Mouse (Mus musculus): ENCODE results near the gene Gm8104. TPM values are rescaled to one million over a fixed set of nuclear protein-coding genes. Genes with fewer than 3 reads are reported as not detected.

Gene Gm8104
- total and polyA plus RNA-seq, 2 experiments: not detected

Other genes with a start within 250 kb of the Gm8104 start
- not detected in 2 replicates for gene Gm21977, start 247.1 kb upstream of the Gm8104 start, total RNA-seq (2014; rRNA removed)
- not detected in 2 replicates for gene Gm21977, start 247.1 kb upstream of the Gm8104 start, polyA plus RNA-seq (2012; rRNA removed)
- not detected in 2 replicates for gene Gm8082, start 107.0 kb upstream of the Gm8104 start, total RNA-seq (2014; rRNA removed)
- not detected in 2 replicates for gene Gm8082, start 107.0 kb upstream of the Gm8104 start, polyA plus RNA-seq (2012; rRNA removed)
- gene Gm10376, start 85.0 kb upstream of the Gm8104 start, total RNA-seq (2014; rRNA removed): not detected in 2 replicates
- not detected in 2 replicates for gene Gm10376, start 85.0 kb upstream of the Gm8104 start, polyA plus RNA-seq (2012; rRNA removed)
- not detected in 2 replicates for gene Gm8094, start 24.0 kb upstream of the Gm8104 start, total RNA-seq (2014; rRNA removed)
- not detected in 2 replicates for gene Gm8094, start 24.0 kb upstream of the Gm8104 start, polyA plus RNA-seq (2012; rRNA removed)
- gene Gm7233, start 79.3 kb downstream of the Gm8104 start, total RNA-seq (2014; rRNA removed): not detected in 2 replicates
- not detected in 2 replicates for gene Gm7233, start 79.3 kb downstream of the Gm8104 start, polyA plus RNA-seq (2012; rRNA removed)
- gene Gm8122, start 134.7 kb downstream of the Gm8104 start, total RNA-seq (2014; rRNA removed): not detected in 2 replicates
- gene Gm8122, start 134.7 kb downstream of the Gm8104 start, polyA plus RNA-seq (2012; rRNA removed): not detected in 2 replicates
- not detected in 2 replicates for gene Gm8126, start 158.0 kb downstream of the Gm8104 start, total RNA-seq (2014; rRNA removed)
- not detected in 2 replicates for gene Gm8126, start 158.0 kb downstream of the Gm8104 start, polyA plus RNA-seq (2012; rRNA removed)
- not detected in 2 replicates for gene Gm9732, start 174.4 kb downstream of the Gm8104 start, total RNA-seq (2014; rRNA removed)
- not detected in 2 replicates for gene Gm9732, start 174.4 kb downstream of the Gm8104 start, polyA plus RNA-seq (2012; rRNA removed)
- not detected in 2 replicates for gene Gm8127, start 193.2 kb downstream of the Gm8104 start, total RNA-seq (2014; rRNA removed)
- gene Gm8127, start 193.2 kb downstream of the Gm8104 start, polyA plus RNA-seq (2012; rRNA removed): not detected in 2 replicates
- gene 1700001F09Rik, start 247.2 kb downstream of the Gm8104 start, total RNA-seq (2014; rRNA removed): not detected in 2 replicates
- gene 1700001F09Rik, start 247.2 kb downstream of the Gm8104 start, polyA plus RNA-seq (2012; rRNA removed): not detected in 2 replicates

All from liver, adult 2 months (tissue).